ENCODE assay signal across 14 mouse cellular contexts in the genomic region with DNA sequence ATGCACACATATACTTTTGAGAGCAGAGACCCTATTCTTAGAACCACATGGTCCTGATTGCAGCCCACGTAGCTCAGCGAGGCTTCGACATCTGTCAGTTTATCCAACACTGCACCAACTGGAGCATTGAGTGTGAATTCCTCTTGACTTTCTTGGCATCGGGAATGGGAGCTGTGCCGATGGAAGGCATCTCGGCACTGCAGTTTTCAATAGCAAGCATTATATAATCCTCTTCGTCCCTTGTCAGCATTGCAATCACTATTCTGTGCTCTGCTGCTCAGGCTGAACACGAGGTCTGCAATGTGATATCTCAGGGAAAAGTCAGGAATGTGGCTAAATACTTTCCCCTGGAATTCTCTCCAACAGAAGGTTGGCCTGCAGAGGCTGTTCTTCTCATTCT.
DNase-seq lines count a peak whose midpoint lies in the region; ATAC-seq lines count a peak whose summit lies in the region.
"Had no signal": no experiment of that assay in that cellular context is flagged by ENCODE, and none has a peak within 500 bp of the region (broad histone marks: within the 10 kb centered on the region; RNA-seq: fewer than 3 reads in every experiment).

No protein-coding gene starts in this region.

- H3K4me2 ChIP-seq in embryonic facial prominence, embryonic 14.5 days (ENCODE audit: low read depth, low read length): no peak overlapping the region
- H3K4me2 ChIP-seq: liver, embryonic 15.5 days; midbrain, embryonic 12.5 days had no signal

- no peaks in the 10 kb centered on the region for H3K9me3 ChIP-seq in embryonic facial prominence, embryonic 14.5 days (ENCODE audit: control insufficient read depth, low read length)
- H3K9me3 ChIP-seq: liver, embryonic 15.5 days; midbrain, embryonic 12.5 days had no signal

- no peak overlapping the region for H3K27ac ChIP-seq in embryonic facial prominence, embryonic 14.5 days (replicated peaks; ENCODE audit: low read depth, low read length)
- H3K27ac ChIP-seq: liver, embryonic 15.5 days; midbrain, embryonic 12.5 days; stomach, postnatal 0 days had no signal

- H3K36me3 ChIP-seq in embryonic facial prominence, embryonic 14.5 days (ENCODE audit: control insufficient read depth, insufficient read depth, low read length): no peaks in the 10 kb centered on the region
- H3K36me3 ChIP-seq: liver, embryonic 15.5 days; midbrain, embryonic 12.5 days had no signal

- intact Hi-C loops in gastrocnemius, postnatal 36 days (cut with DNase I): no loop called here

- no peak for ATAC-seq in embryonic facial prominence, embryonic 14.5 days (ENCODE audit: low read depth)
- ATAC-seq in CD4-positive, CD25-positive, alpha-beta regulatory T cell, adult 4 months: no peak
- ATAC-seq: Patski had no signal

- H3K27me3 ChIP-seq in embryonic facial prominence, embryonic 14.5 days (replicated peaks; ENCODE audit: control insufficient read depth, insufficient read depth, low read length): no peaks in the 10 kb centered on the region
- H3K27me3 ChIP-seq: liver, embryonic 15.5 days; midbrain, embryonic 12.5 days had no signal

- peak; percentile 25 for DNase-seq in gastrocnemius, adult 18-20 months (ENCODE audit: low spot score)
- DNase-seq in gastrocnemius, postnatal 36 days: no peak
- peak; percentile 72 for DNase-seq in embryonic facial prominence, embryonic 14.5 days (ENCODE audit: low spot score)
- DNase-seq in layer of hippocampus, adult 9-11 months: peak; percentile 78
- peak; percentile 14 for DNase-seq in mesoderm, embryonic 11.5 days (ENCODE audit: low read depth, low spot score)
- no peak for DNase-seq in thymus, postnatal 36 days
- no peak for DNase-seq in spleen, postnatal 4 days (ENCODE audit: low spot score in 2 of 2)
- DNase-seq: B cell, adult 2 months; kidney, adult 9 months had no signal

- H3K4me1 ChIP-seq in embryonic facial prominence, embryonic 14.5 days (ENCODE audit: control insufficient read depth, insufficient read depth, low read length): 0 out of 2 replicates have a peak, but pooled peaks cover 4% of the 10 kb centered on the region
- H3K4me1 ChIP-seq: liver, embryonic 15.5 days; midbrain, embryonic 12.5 days had no signal

- no peak overlapping the region for H3K9ac ChIP-seq in embryonic facial prominence, embryonic 14.5 days (ENCODE audit: low read depth, low read length)
- H3K9ac ChIP-seq: liver, embryonic 15.5 days; midbrain, embryonic 12.5 days had no signal

- WGBS in embryonic facial prominence, embryonic 14.5 days: 33% methylated on average over 8 of the region's 8 CpGs

- no peak overlapping the region for H3K4me3 ChIP-seq in embryonic facial prominence, embryonic 14.5 days (ENCODE audit: low read depth, low read length)
- H3K4me3 ChIP-seq: liver, embryonic 15.5 days; midbrain, embryonic 12.5 days had no signal

Comparison
In these comparisons a context has a peak if more than half of its experiments do, and no peak if none do; other contexts are left out.
1. DNase-seq: peak in gastrocnemius, adult 18-20 months (single experiment), embryonic facial prominence, embryonic 14.5 days (single experiment), layer of hippocampus, adult 9-11 months (single experiment) and mesoderm, embryonic 11.5 days (single experiment); none in gastrocnemius, postnatal 36 days (0 of 2), thymus, postnatal 36 days (0 of 2) and spleen, postnatal 4 days (0 of 2).